Mouse (Mus musculus): ENCODE measurements around the gene Gm37240. TPM values are rescaled to one million over a fixed set of nuclear protein-coding genes. Genes with fewer than 3 reads are reported as not detected.

The Gm37240 gene
- total and polyA plus RNA-seq, 3 experiments: 7.4 to 12.2 (median 7.4) TPM

DNA sequence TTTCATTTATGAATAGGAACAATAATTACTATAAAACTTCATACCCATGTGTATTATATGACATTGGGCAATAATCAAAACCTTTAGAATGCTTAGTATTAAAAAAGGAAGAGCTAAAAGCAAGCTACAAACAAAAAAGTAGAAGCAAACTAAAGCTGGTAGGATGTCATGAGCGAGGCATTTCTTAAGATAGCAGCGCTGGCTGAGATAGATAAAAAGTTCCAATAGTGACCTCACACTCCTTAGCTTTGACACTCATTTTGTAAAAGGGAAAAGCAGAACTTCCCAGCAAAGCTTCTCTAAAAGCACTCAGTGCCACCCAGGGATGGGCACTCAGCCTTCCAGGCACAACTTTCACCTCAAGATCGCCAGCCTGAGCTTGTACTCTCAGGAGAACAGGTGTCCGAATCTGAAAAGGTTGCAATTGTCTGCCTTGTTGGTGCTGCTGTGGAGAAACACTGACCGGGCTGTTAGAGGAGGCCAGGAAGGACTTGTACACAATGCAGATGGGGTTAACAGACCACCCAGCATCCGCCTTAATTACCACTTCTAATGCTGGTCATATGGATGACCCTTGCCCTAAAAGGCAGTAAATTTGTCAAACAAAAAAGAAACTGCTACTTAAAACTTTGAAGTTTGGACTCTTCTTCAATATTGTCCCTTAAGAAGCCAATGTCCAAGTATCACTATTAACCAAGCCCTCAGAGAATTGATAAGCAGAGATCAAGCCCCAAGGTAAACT lies 1374.4 kb downstream of the Gm37240 start:
- DNase-seq: no peak

DNA sequence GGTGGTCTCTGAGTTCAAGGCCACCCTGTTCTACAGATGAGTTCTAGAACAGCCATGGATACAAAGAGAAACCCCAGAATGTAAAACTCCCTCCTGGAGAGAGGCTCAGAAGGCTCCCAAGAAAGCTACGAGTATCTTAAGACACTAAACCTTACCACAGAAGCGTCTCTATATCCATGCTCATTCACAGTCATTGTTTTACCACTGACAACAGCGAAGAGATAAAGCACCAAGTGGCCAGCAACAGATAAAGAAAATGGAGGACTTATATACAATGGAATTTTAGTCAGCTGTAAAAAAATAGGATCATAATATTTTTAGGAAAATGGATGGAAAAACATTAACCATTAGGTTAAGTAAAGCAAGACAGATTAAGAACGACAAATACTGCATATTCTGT lies 1382.1 kb downstream of the Gm37240 start:
- no peak for DNase-seq

DNA sequence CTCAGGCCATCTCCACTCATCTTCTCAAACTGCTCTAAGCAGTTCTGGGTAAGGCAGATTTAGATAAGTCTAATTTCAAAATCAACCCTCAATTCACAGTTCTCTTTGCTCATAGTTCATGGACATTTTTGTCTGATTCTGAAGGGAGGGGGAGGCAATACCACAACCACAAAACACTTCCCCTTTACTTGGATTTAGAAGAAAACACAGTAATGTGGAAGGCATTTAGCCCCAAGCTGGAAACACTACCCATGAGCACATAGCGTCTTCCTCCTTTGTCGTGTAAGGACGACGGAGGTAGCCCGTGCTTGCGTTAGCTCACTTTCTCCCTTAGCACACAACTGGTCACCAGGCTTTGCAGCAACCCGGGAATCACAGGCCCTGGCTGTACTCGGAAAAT lies 1383.0 kb downstream of the Gm37240 start:
- DNase-seq: no peak

DNA sequence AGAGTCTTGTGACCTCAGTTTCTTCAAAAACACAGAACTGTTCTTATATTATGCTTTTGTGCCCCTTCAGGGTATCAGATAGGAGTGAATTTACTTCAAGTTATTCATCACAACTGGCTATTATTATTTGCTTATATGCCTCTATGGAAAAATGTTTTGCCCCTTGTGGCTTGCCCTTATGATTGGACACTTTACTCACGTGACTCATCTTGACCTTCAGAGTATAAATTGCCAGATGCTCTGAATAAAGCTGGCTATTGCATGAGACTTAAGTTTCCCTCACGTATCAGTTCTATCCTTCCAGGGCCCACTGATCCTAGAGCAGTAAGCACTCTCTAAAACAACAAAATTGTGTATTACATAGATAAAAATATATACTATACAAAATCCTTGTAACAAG lies 1385.2 kb downstream of the Gm37240 start:
- DNase-seq: no peak

DNA sequence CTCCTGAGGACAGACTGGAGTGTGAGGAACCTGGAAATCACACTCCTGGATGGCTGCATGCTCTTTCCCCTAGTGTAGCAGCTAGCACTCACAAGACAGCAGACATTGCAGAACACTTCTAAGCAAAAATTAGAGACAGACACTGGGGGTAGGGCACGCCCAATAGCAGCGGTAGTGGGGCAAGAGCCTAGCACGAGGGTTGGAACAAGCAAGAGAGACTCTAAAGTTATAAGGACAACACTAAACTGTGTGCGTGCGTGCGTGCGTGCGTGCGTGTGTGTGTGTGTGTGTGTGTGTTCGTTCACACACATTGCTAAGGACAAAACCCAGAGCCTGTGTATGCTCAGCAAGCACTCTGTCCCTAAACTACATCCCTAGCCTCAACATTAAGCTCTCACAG lies 1386.8 kb downstream of the Gm37240 start:
- no peak for DNase-seq

DNA sequence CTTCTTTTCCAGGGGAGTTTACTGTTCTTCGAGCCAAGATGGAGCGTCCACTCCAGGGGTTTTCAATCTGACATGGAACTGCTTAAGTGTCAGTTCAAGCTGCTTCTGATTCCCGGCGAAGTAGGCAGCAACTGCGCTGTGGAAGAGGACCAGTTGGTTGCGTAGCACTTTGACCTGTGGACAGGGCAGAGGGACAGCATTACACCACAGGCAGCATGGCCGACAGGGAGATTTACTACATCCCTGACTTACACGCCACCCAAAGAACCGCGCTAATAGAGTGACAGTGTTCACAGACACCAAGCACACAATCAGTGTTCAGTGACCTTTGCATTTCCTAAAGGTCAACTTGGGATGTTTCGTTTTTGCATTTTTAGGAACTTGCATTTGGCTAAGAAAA lies 1389.6 kb downstream of the Gm37240 start:
- no peak for DNase-seq

DNA sequence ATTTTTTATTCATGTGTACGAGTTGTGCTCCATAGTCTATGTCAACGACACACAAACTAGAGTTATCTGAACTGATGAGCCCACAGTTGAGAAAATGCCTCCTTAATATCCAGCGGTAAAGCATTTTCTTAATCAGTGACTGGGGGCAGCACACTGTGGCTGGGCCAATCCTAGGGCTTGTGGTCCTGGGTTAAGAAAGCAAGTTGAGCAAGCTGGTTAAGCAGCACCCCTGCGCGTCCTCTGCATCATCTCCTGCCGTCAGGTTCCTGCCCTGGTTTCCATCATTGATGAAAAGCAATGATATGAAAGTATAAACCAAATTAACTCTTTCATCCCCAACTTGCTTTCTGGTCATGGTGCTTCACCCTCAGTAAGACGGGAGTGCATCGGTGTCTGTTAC lies 1394.7 kb downstream of the Gm37240 start:
- no peak for DNase-seq

DNA sequence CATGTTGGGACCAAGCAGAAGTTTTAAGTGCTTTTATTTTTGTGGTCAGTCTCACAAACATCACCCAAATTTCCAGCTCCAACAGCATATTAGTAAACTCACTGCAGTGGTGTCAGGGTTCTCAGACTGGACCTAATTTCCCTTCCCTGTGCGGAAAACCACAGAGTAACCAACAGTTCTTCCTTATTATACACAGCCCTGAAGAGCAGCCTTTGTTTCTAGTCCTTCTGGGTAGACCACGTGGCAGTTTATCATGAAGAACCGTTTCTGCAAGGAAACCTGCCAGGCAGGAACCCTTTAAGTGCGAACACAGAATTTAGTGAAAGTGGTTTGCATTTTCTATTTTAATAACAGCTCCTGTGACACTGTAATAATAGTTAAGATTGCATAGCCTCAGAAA lies 1395.2 kb downstream of the Gm37240 start:
- DNase-seq: no peak

DNA sequence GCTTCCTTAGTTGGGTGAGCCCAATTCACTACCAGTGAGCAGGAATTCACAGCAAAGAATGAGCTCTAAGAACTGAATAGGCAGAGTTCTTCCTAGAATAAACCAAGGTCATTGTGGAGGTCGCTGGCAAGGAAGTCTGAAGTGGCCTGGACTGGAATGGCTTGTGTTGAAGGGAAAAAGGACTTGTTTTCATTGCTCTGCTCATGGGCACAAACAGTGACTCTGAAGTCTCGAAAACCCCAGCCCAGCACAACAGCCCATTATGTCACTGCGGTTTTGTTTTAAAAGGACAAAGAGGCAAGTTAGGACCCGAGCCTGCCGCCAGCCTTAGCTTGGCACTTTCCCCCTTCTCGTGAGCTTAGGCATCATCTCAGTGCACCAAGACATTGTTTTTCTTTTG lies 1398.6 kb downstream of the Gm37240 start:
- DNase-seq: peak; percentile 43

DNA sequence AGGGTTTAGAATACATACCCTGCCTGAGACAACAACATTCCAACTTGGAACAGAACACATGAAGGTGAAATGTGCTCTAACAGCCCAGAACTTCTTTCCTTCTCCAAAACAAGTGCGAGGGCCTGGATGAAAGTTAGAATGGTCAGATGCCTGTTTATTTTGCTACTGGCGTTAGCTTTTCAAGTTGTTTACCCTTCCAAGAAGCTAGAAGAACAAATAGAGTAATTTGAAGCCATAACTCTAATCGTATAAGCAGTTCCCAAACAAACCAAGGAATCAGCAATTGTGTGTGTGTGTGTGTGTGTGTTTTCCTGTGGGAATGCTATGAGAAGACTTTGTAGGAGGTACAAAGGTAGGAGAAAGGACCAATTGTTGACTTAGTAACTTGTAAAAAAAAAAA lies 1402.4 kb downstream of the Gm37240 start:
- DNase-seq: no peak

DNA sequence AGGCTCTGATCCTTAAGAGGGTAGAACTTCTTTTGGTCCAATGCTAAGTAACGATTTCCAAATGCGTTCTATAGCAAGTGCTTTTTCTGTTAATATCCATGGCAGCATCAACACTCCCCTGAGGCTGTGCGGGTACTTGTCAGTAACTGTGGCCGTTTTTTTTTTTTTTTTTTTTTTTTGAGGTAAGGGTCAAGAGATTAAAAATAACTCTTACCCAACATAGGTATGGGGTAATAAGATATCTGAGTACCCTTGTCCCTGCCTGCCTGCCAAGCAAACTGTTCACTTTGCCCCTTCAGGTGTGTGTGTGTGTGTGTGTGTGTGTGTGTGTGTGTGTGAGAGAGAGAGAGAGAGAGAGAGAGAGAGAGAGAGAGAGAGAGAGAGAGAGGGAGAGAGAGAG lies 1403.0 kb downstream of the Gm37240 start:
- no peak for DNase-seq

DNA sequence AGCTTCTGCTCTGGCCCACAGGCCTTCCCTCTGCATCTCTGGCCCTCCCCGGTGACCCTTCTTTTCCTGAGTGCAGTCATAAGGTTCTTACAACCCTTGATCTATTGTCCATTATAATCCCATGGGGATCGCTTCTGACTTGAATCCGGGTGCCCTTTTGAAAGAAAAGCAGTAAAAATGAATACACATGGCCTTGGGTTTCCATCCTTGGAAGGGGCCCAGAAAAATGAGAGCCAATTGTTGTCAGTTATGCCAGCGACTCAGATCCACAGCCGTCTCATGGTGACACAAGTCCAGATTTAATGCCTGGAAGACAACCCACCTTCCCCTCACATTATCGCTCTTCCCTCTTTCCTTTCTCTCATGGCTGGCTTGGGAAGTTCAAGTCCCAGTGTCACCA lies 1405.2 kb downstream of the Gm37240 start:
- DNase-seq: peak; percentile 84

DNA sequence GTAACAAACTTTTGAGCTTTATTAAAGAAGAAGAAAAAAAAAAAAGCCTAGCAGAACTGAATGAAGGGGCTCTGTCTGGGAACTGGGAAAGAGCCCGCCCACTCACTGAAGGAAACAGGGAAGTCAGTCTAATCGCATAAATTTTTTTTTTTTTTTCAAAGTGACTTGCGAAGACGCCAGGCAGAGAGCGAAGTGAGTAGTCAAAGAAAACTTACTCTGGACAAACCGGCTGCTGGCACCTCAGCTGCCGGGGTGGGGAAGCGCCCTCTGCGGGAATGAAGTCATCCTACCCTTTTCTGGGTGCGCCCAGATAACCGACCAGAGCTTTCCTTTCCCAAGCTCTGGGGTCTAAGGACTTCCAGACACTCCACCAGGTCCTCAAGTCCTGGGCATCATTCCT lies 1406.2 kb downstream of the Gm37240 start:
- peak; percentile 62 for DNase-seq

DNA sequence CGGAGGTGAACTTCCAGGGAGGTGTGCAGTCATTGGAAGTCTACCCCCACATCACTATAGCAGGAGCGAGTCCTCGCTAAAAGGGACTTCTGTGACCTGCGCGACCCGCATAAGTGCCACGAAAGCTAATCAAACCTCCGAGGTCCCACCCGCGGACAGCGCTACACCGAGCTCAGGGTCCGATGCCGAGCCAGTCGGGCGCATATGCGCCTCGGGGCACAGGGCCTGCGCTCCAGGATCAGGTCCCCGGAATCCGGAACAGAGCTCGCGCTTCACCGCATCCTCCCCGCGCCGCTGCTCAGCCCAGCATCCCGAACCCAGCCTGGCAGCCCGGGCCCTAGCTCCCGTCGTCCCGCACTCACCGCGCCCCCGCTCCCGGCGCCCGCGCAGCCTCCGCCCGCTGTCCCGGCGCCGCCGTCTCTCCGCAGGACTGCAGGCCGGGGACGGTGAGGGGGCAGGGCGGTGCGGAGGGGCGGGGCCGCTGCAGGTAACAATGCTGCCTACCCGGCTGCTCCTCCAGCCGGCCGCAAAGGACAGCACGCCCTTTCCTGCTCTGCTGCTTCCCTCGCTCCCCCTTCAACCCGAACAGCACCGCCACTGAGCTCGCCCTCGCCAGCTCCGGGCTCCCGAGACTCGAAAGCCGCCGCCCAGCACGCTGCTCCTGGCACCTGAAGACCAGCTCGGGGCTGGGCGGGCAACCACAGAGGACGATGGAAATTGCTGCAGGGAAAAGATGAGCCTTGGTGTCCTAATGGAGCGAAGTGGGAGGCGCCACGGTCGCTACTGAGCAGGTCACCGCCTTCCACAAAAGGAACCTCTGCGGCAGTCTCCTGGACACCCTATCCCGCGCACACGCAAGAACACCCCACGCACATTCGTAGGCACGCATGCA lies 1407.1 kb downstream of the Gm37240 start, which contains the start of gene Fhdc1:
Gene Fhdc1 (minus strand): TSS at position 424 of the 892 bp plus-strand sequence.
- DNase-seq: peak; percentile 78

DNA sequence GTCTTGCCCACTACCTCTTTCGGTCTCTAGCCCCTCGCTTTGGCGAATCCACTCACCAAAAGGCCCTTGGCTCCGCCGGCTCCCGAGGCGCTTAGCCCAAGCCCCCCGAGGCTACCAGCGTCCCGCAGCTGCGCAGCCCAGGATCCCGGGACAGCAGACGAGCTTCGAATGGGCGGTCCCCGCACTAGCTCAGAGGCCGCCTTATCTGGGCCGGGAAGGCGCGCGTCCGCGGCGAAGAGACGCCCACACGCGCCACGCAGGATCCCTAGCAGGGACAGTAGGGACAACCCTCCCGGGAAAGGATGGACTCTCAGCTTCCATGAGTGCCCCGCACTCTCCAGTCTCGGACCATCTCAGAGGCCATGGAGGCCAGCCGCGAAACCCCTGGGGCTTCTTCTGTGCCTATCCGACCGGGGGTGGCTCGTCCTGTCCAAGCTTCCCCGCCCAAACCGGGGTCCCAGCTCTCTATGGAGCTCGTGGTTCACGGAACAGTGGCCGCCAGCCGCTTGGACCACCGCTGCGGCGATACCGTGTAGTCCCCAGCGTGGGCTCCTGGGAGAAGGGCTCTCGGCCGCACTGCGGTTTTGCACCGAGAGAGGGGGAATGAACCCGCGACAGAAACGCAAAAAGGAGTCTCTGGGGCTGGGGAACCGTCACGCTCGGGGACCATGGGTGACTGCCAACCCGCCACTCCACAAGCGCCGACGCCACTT lies 1407.9 kb downstream of the Gm37240 start:
- DNase-seq: peak; percentile 82

DNA sequence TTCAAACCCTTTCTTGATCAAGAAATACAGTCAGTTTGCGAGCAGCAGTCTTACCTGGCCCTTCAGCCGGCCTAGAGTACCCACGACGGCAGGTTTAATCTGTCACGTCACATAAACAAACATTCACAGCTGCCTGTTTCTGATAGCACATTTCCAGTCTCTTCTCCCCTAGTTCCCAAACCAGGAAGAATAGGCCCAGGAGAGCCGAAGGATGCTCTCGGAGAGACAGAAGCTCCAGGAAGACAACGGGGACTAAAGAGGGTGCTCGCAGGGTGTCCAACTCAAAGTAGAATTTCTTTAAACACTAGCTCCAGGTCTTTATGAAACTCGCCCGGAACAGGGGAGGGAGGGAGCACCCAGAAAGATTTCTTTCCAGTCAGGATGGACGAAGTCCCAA lies 1408.4 kb downstream of the Gm37240 start:
- DNase-seq: no peak

DNA sequence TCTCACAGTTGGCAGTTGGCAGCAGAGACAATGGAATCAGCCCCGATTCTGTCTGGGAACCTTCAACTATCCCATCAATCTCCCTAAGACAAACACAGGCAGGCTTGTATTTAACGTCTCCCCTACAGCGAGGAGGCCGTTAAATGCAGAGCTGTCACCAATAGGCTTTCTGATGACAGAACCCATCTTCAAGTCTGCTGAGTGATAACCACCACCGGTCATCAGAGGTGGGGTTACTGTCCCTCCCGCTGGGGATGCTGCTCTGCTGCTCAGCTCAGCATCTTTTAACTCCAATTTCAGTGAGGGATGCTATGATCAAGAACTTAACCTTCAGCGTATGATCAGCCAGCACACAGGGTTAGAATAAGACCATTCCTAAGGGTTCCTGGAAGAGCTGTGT lies 1409.1 kb downstream of the Gm37240 start:
- no peak for DNase-seq

DNA sequence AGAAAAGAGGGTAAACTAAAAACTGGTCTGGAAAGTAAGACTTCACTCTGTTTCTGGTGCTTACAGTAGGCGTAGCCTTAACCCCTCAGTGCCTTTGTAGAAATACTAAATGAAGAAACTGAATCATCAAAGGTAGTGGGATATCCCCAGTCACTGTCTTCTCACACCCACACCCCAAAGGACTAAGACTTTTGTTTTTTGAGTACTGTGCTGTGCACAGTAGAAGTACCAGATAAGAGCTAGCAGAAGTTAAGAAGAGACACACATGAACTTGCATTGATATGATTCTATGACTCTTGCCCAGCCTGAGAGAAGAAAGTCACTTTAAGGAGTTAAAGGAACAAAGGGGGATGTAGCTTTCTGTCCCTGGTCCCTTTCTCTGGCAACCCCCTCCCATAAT lies 1409.8 kb downstream of the Gm37240 start:
- DNase-seq: no peak

DNA sequence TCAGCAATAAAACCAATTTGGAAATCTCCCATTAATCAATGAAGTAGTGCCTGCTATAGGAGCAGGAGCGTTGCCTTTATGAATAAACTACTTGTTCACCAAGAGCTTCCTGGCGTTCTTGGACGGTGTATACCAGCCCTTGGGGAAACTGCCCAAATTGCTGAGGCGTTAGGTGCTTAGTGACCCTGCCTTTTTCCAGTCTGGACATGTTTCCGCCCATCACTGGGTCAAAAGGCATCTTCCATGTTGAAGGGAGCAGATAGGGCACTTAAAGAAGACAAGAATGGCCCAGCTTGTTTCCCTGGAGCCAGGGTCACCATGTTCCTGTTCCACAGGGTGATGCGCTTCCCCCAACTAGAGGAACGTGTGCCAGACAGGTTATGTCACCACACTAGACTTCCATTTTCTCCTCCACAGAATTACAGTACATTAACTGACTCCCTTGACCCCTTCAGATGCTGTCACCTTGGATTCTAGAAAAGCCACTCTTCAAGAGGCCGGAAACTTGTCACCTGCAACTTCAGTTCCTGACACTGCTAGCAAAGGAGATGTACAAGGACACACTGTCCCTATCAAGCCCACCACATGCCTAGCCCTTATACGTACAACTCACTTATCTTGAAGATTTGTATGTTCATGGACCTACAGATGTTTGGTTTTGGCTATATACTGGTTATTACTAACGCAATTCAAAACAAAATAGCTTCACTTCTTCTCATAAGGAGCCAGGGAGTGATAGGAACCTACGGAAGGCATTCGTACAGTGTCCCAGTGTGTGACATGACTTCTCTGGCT lies 1412.1 kb downstream of the Gm37240 start:
- no peak for DNase-seq

DNA sequence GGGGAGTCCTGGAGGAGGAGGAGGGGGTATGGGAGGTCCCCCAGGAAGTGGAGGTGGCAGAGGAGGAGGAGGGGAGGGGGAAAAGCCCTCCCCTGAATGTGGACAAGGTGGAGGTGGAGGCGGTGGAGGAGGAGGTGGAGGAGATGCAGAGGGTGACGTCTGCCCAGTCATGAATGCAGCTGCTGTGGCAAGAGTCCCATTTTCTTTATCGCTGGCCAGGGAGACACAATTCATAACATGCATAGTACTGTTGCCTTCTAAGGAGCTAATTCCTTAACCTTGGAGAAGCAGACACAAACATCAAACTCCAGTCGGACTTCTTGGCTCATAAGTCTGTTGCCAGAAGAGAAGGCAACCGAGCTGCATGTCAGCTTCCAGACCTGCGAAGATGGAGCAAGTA lies 1412.9 kb downstream of the Gm37240 start:
- no peak for DNase-seq

DNA sequence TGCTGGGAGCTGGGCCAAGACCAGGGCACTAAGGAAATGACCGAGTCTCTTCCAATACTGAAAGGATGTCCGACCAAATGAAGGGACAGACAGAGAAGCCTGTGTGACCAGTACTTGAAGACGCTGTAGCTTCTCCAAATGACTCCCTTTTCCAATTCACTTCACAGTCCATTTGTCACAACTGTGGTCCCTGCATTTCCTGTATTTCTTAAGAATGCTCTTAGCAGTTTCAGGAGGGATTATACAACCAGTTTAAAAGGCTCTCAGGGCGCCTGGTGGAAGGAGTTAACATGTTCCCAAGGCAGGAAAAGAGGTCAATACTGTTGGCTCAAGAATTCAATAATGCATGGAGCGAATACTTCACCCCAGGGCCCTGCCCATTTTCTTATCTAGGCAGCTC lies 1414.4 kb downstream of the Gm37240 start:
- DNase-seq: no peak

DNA sequence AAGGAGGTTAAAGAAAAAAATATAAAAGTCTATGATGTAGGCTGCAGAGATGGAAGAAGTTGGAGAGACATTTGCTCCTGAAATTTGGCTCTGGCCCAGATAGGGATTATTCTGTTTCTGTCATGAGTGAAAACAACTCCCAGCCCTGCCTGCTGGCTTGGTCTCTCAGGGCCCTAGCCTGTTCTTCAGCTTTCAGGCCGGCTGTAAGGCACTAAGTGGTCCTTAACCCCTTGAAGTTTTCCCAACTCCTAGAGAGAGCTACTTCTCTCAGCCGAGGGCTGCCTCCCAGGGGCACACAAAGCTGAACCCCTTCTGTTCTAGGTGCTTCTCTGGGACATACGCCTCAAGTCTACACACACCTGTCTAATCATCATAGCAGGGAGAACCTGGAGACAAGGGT lies 1414.8 kb downstream of the Gm37240 start:
- no peak for DNase-seq
